Mouse (Mus musculus) myocyte (in vitro differentiated cells): ENCODE data around the gene Eif4g3.

ENCODE experiments used
- E2F4 ChIP-seq: IDR thresholded peaks from one replicate; pipeline ENCODE4 v1.6.1; 2011; ENCODE audit warnings: mild to moderate bottlenecking, control low read depth, moderate library complexity; ENCODE audit not compliant: insufficient read depth
- MAX ChIP-seq: IDR thresholded peaks from one replicate; pipeline ENCODE4 v1.6.1; 2011; ENCODE audit warnings: low read depth, mild to moderate bottlenecking, control low read depth
- MYOD1 ChIP-seq, 3 experiments: IDR thresholded peaks; one replicate each; pipeline ENCODE4 v1.6.1; 2011; ENCODE audit warnings: control low read depth in 2 of 3, low read depth in 2 of 3, mild to moderate bottlenecking in 2 of 3, moderate library complexity in 1 of 3; ENCODE audit not compliant: insufficient read length in 2 of 3, control insufficient read depth in 1 of 3
- MYOG ChIP-seq, 3 experiments: IDR thresholded peaks; one replicate each; pipeline ENCODE4 v1.6.1; 2011; ENCODE audit warnings: control low read depth in 2 of 3, low read depth in 2 of 3, mild to moderate bottlenecking in 2 of 3; ENCODE audit not compliant: insufficient read length in 2 of 3, control insufficient read depth in 1 of 3, insufficient read depth in 1 of 3
- POLR2A ChIP-seq: IDR thresholded peaks from one replicate; pipeline ENCODE4 v1.6.1; 2011; ENCODE audit warnings: low read depth, mild to moderate bottlenecking, control low read depth, moderate library complexity; ENCODE audit not compliant: insufficient read length
- POLR2AphosphoS2 ChIP-seq: IDR thresholded peaks from one replicate; pipeline ENCODE4 v1.6.1; 2011; ENCODE audit warnings: low read depth, control low read depth; ENCODE audit not compliant: insufficient read length
- REST ChIP-seq: IDR thresholded peaks from one replicate; pipeline ENCODE4 v1.6.1; 2011; ENCODE audit warnings: mild to moderate bottlenecking, control low read depth, moderate library complexity; ENCODE audit not compliant: insufficient read depth, insufficient read length
- SRF ChIP-seq: IDR thresholded peaks from one replicate; pipeline ENCODE4 v1.6.1; 2011; ENCODE audit warnings: low read depth; ENCODE audit not compliant: control insufficient read depth, insufficient read length
- TCF12 ChIP-seq: IDR thresholded peaks from one replicate; pipeline ENCODE4 v1.6.1; 2011; ENCODE audit warnings: mild to moderate bottlenecking, control low read depth; ENCODE audit not compliant: poor library complexity, insufficient read depth, severe bottlenecking
- TCF3 ChIP-seq: IDR thresholded peaks from one replicate; pipeline ENCODE4 v1.6.1; 2011; ENCODE audit warnings: low read depth, control low read depth; ENCODE audit not compliant: insufficient read length
- USF1 ChIP-seq: IDR thresholded peaks from one replicate; pipeline ENCODE4 v1.6.1; 2011; ENCODE audit warnings: low read depth, mild to moderate bottlenecking, control low read depth, moderate library complexity

GRCm38 (mm10) chr4:138169420-138169819 lies 176.6 kb downstream of the Eif4g3 start:
- TF ChIP-seq TCF12, result no peak
- no peak for TF ChIP-seq MAX
- TF ChIP-seq MYOD1 (IDR thresholded peaks at IDR 0.05; ENCODE audit: control insufficient read depth in 1 of 3, insufficient read length in 2 of 3, low read depth in 2 of 3), result peak in 2 of 3 experiments; percentile 66 to 73
- no peak for TF ChIP-seq POLR2A
- no peak for TF ChIP-seq MYOG (IDR thresholded peaks at IDR 0.05; ENCODE audit: control insufficient read depth in 1 of 3, insufficient read depth in 1 of 3, insufficient read length in 2 of 3, low read depth in 2 of 3)
- no peak for TF ChIP-seq POLR2AphosphoS2
- TF ChIP-seq E2F4, result no peak
- no peak for TF ChIP-seq REST
- TF ChIP-seq SRF, result no peak
- TF ChIP-seq TCF3, result no peak
- no peak for TF ChIP-seq USF1
